Mouse (Mus musculus) A20 (cell line): ENCODE measurements around the gene Nicn1.
"Not testable (repeated sequence)": the region's sequence is repeated elsewhere in the genome, so short reads cannot be mapped to it uniquely, and the experiment has no call there.

Experiments
- DNase-seq: peaks from one replicate; pipeline ENCODE4 v3.0.0-alpha.2; 2011; ENCODE audit warnings: low read depth, low spot score

Nicn1 gene

GRCm38 (mm10) chr9:108290016-108290750 is at the start of gene Nicn1:
TSS of gene Nicn1 (plus strand) at chr9:108290429.
- DNase-seq = peak; percentile 94

GRCm38 (mm10) chr9:108244540-108244939 is 45.7 kb upstream of the Nicn1 start:
- no peak for DNase-seq

GRCm38 (mm10) chr9:108244984-108245383 is 45.2 kb upstream of the Nicn1 start:
- peak; percentile 33 for DNase-seq

- DNase-seq = no peak
Measured at GRCm38 (mm10) chr9:108248957-108249356, 41.3 kb upstream of the Nicn1 start.

GRCm38 (mm10) chr9:108251877-108252276 is 38.4 kb upstream of the Nicn1 start:
- no peak for DNase-seq

- no peak for DNase-seq
Measured at GRCm38 (mm10) chr9:108252766-108253165, 37.5 kb upstream of the Nicn1 start.

GRCm38 (mm10) chr9:108260526-108260925 is 29.7 kb upstream of the Nicn1 start:
- DNase-seq = no peak

- no peak for DNase-seq
Measured at GRCm38 (mm10) chr9:108261865-108262264, 28.4 kb upstream of the Nicn1 start.

GRCm38 (mm10) chr9:108262494-108263049 is 27.7 kb upstream of the Nicn1 start:
- DNase-seq = no peak

- DNase-seq = no peak
Measured at GRCm38 (mm10) chr9:108263131-108263681, 27.0 kb upstream of the Nicn1 start.

GRCm38 (mm10) chr9:108263690-108264190 is 26.5 kb upstream of the Nicn1 start, which contains the start of gene Dag1:
TSS of gene Dag1 (minus strand) at chr9:108263958.
- DNase-seq = peak; percentile 96

- no peak for DNase-seq
Measured at GRCm38 (mm10) chr9:108264191-108264921, 25.9 kb upstream of the Nicn1 start.

GRCm38 (mm10) chr9:108266261-108266935 is 23.8 kb upstream of the Nicn1 start:
- no peak for DNase-seq

- no peak for DNase-seq
Measured at GRCm38 (mm10) chr9:108267691-108268090, 22.5 kb upstream of the Nicn1 start.

GRCm38 (mm10) chr9:108268701-108269100 is 21.5 kb upstream of the Nicn1 start:
- DNase-seq = not testable (repeated sequence)

- DNase-seq = no peak
Measured at GRCm38 (mm10) chr9:108271941-108272340, 18.3 kb upstream of the Nicn1 start.

GRCm38 (mm10) chr9:108272691-108273090 is 17.5 kb upstream of the Nicn1 start:
- no peak for DNase-seq

- no peak for DNase-seq
Measured at GRCm38 (mm10) chr9:108273485-108273884, 16.7 kb upstream of the Nicn1 start.

- no peak for DNase-seq
Measured at GRCm38 (mm10) chr9:108274476-108275330, 15.5 kb upstream of the Nicn1 start.

GRCm38 (mm10) chr9:108275331-108275659 is 14.9 kb upstream of the Nicn1 start:
- no peak for DNase-seq
